Mouse (Mus musculus) urinary bladder, adult 2 months (tissue): Measurements from ENCODE around the gene Dclk2. TPM values are rescaled to one million over a fixed set of nuclear protein-coding genes. Genes with fewer than 3 reads are reported as not detected.

ENCODE experiments used
- DNase-seq: peaks from one replicate; pipeline ENCODE4 v3.0.0; 2022; ENCODE audit warnings: low spot score
- polyA plus RNA-seq: library from polyadenylated mRNA; depleted of rRNA; stranded (reverse); fragments of >200 nt; gene quantifications from 2 replicates; pipeline ENCODE4 v1.2.3, GENCODE M21; 2012

The Dclk2 gene
- polyA plus RNA-seq, 1 experiment: 3.3 TPM

GRCm38 (mm10) chr3:86894491-86894890 lies 26.2 kb downstream of the Dclk2 start:
- DNase-seq: no peak

GRCm38 (mm10) chr3:86887512-86887911 lies 33.1 kb downstream of the Dclk2 start:
- DNase-seq: no peak

- DNase-seq: no peak
Observed at GRCm38 (mm10) chr3:86885180-86885579, 35.5 kb downstream of the Dclk2 start.

GRCm38 (mm10) chr3:86884481-86884880 lies 36.2 kb downstream of the Dclk2 start:
- no peak for DNase-seq

GRCm38 (mm10) chr3:86883985-86884384 lies 36.7 kb downstream of the Dclk2 start:
- no peak for DNase-seq

GRCm38 (mm10) chr3:86875912-86876311 lies 44.7 kb downstream of the Dclk2 start:
- no peak for DNase-seq

- no peak for DNase-seq
Observed at GRCm38 (mm10) chr3:86873092-86873600, 47.5 kb downstream of the Dclk2 start.

GRCm38 (mm10) chr3:86870952-86871351 lies 49.7 kb downstream of the Dclk2 start:
- no peak for DNase-seq

- no peak for DNase-seq
Observed at GRCm38 (mm10) chr3:86870411-86870810, 50.2 kb downstream of the Dclk2 start.

GRCm38 (mm10) chr3:86868721-86869120 lies 51.9 kb downstream of the Dclk2 start:
- no peak for DNase-seq

GRCm38 (mm10) chr3:86863327-86864008 lies 57.2 kb downstream of the Dclk2 start:
- DNase-seq: no peak

- DNase-seq: no peak
Observed at GRCm38 (mm10) chr3:86862939-86863311, 57.7 kb downstream of the Dclk2 start.

GRCm38 (mm10) chr3:86862245-86862938 lies 58.3 kb downstream of the Dclk2 start:
- no peak for DNase-seq

- DNase-seq: no peak
Observed at GRCm38 (mm10) chr3:86859791-86860190, 60.9 kb downstream of the Dclk2 start.

GRCm38 (mm10) chr3:86858699-86859098 lies 62.0 kb downstream of the Dclk2 start:
- DNase-seq: no peak

- DNase-seq: no peak
Observed at GRCm38 (mm10) chr3:86857833-86858398, 62.7 kb downstream of the Dclk2 start.

- DNase-seq: no peak
Observed at GRCm38 (mm10) chr3:86852867-86853266, 67.8 kb downstream of the Dclk2 start.

- DNase-seq: no peak
Observed at GRCm38 (mm10) chr3:86851131-86851530, 69.5 kb downstream of the Dclk2 start.

GRCm38 (mm10) chr3:86850394-86851030 lies 70.1 kb downstream of the Dclk2 start:
- DNase-seq: no peak

- no peak for DNase-seq
Observed at GRCm38 (mm10) chr3:86849337-86849736, 71.3 kb downstream of the Dclk2 start.

- no peak for DNase-seq
Observed at GRCm38 (mm10) chr3:86847536-86847935, 73.1 kb downstream of the Dclk2 start.

GRCm38 (mm10) chr3:86846036-86846435 lies 74.6 kb downstream of the Dclk2 start:
- DNase-seq: no peak
